Mouse (Mus musculus) lung, postnatal 0 days (tissue): ENCODE data around the gene Pex19. TPM values are rescaled to one million over a fixed set of nuclear protein-coding genes. Genes with fewer than 3 reads are reported as not detected.
A peak's percentile ranks its signal among the peaks of the same experiment; 100 is the strongest.

Experiments used
- ATAC-seq: fragments of 200-750 bp; cut with Nextera tagmentation; 2 replicates; pipeline ENCODE4 v1.8.0; 2017; ENCODE audit warnings: moderate library complexity
- DNase-seq: peaks from one replicate; pipeline ENCODE4 v3.0.0-alpha.2; 2016; ENCODE audit warnings: low spot score
- H3K27ac ChIP-seq: fragments of 300-500 bp; sonication (generic); 2 replicates; pipeline ENCODE4 v1.5.1; 2014; ENCODE audit warnings: antibody characterized with exemption, mild to moderate bottlenecking, low read length, mixed read lengths
- H3K27me3 ChIP-seq: fragments of 300-500 bp; sonication (generic); replicated peaks from 2 replicates; pipeline ENCODE4 v1.6.1; 2014; ENCODE audit warnings: low read length, mixed read lengths; ENCODE audit not compliant: insufficient read depth
- H3K36me3 ChIP-seq: fragments of 300-500 bp; sonication (generic); 2 replicates; pipeline ENCODE4 v1.6.1; 2014; ENCODE audit warnings: low read length, mixed read lengths; ENCODE audit not compliant: insufficient read depth
- H3K4me1 ChIP-seq: fragments of 300-500 bp; sonication (generic); 2 replicates; pipeline ENCODE4 v1.6.1; 2014; ENCODE audit warnings: antibody characterized with exemption, low read depth, low read length, mixed read lengths; ENCODE audit not compliant: insufficient read depth
- H3K4me2 ChIP-seq: fragments of 300-500 bp; sonication (generic); replicated peaks from 2 replicates; pipeline ENCODE4 v1.6.1; 2014; ENCODE audit warnings: low read depth, mild to moderate bottlenecking, low read length, moderate library complexity, mixed read lengths
- H3K4me3 ChIP-seq: fragments of 300-500 bp; sonication (generic); 2 replicates; pipeline ENCODE4 v1.5.1; 2014; ENCODE audit warnings: low read depth, low read length
- H3K9ac ChIP-seq: fragments of 300-500 bp; sonication (generic); replicated peaks from 2 replicates; pipeline ENCODE4 v1.6.1; 2014; ENCODE audit warnings: low read depth, mild to moderate bottlenecking
- H3K9me3 ChIP-seq: fragments of 300-500 bp; sonication (generic); 2 replicates; pipeline ENCODE4 v1.6.1; 2016; ENCODE audit warnings: low read length, mixed read lengths
- CTCF ChIP-seq: IDR thresholded peaks from 2 replicates; pipeline ENCODE4 v1.5.1; 2016; ENCODE audit warnings: antibody characterized with exemption, mild to moderate bottlenecking
- EP300 ChIP-seq: IDR thresholded peaks from 2 replicates; pipeline ENCODE4 v1.6.1; 2016; ENCODE audit warnings: antibody characterized with exemption, mild to moderate bottlenecking, control low read depth
- WGBS: fragments of 180-500 bp; shearing (Covaris S2); extraction: QIAGEN DNeasy Blood & Tissue Kit; methylation state at CpG from one replicate; pipeline ENCODE4 v1.1.7; 2014; 5-methylcytosine and 5-hydroxymethylcytosine counted together
- polyA plus RNA-seq: library from polyadenylated mRNA; unstranded; fragments of >200 nt; fragmentation: Nextera tagmentation; extraction: Ambion mirVana; gene quantifications from 2 replicates; pipeline ENCODE4 v1.2.1, GENCODE M21; 2015

The Pex19 gene
- polyA plus RNA-seq, result 74.5 and 74.9 TPM in 2 replicates

DNA sequence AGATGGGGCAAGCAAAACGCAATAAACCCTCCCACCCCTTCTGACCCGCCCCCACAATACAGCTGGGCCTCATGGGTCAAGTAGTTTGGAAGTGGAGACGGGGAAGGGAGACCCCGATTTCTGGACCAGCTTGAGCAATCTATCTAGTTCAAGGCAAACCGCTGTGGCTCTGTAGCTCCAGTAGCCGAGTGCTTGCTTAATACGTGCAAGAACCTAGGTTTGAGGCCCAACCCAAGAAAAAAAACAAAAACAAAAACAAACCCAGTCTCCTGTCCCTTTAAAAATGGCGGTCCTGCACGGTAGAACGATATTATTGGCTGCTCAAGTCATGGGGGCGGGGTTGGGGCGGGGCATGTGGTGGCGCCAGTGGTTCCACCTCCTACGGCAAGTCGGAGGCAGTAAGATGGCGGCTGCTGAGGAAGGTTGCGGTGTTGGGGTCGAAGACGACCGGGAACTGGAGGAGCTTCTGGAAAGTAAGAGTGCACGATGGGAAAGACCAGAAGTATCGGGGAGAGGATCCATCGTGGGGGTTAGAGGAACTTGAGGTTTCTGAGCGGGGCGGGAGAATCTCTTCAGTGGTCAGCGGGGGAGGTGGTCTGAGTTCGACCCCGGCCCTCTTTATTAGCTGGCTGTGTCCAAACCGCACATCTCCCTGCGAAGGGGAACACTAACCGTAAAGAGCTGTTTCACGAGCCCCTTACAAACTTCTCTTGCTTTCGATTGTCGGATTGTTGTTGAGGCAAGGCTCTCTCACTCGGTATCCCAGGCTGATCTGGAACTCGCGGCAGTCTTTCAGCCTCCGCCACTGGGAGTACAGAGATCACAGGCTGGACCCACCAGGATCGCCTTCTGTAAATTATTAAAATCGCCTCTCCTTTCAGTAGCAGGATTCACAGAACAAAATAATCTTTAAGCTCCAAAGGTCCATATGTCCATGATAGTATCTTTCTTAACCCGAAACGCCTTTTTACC is at the start of gene Pex19:
Pex19 (plus strand) TSS at position 380 of the 972 bp plus-strand sequence.
- no peak for TF ChIP-seq EP300
- TF ChIP-seq CTCF, result no peak
- Histone ChIP-seq H3K4me3 (peak within 1 kb of the TSS; percentile 69), H3K4me1 (peaks cover 11% of the 10 kb centered on the region; the same call in 1 of the 2 replicates), H3K4me2 (peak within 1 kb of the TSS; percentile 75), H3K27ac (peak within 1 kb of the TSS; percentile 11; the same call in 1 of the 2 replicates), H3K9me3 (no peaks in the 10 kb centered on the region), H3K27me3 (no peaks in the 10 kb centered on the region), H3K36me3 (peaks cover 6% of the 10 kb centered on the region), H3K9ac (peak within 1 kb of the TSS; percentile 92)
- ATAC-seq (peak; percentile 99), DNase-seq (peak; percentile 94)
- under 1% methylated on average over 42 of the region's 42 CpGs for WGBS

DNA sequence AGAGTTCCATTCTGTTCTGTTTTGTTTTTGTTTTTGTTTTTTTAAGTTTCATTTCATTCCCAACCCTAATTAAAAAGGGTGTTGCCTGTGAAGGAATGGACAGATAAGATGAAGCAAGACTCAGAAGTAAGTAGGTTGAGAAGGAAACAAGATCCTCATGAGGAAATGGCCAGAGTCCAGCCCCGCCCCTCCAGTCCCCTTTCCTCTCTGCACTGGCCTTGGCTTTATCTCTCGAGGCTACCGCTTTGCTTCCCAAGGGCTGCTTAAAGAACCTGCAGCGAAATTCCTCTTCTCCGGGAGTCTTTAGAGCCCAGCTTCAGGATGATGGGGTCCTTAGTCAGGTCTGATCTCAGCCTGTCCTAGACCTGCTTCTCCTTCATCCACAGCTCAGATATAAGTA is 48.6 kb upstream of the Pex19 start:
- WGBS, result 48% methylated on average over 5 of the region's 5 CpGs
- no peak for DNase-seq
- TF ChIP-seq EP300 (no peak), CTCF (no peak)
- no peak for ATAC-seq
- Histone ChIP-seq H3K4me1 (no peaks in the 10 kb centered on the region), H3K27ac (no peak overlapping the region), H3K4me3 (no peak overlapping the region), H3K9ac (no peak overlapping the region), H3K4me2 (no peak overlapping the region), H3K36me3 (peaks cover 24% of the 10 kb centered on the region; the same call in 1 of the 2 replicates), H3K27me3 (no peaks in the 10 kb centered on the region), H3K9me3 (no peaks in the 10 kb centered on the region)

DNA sequence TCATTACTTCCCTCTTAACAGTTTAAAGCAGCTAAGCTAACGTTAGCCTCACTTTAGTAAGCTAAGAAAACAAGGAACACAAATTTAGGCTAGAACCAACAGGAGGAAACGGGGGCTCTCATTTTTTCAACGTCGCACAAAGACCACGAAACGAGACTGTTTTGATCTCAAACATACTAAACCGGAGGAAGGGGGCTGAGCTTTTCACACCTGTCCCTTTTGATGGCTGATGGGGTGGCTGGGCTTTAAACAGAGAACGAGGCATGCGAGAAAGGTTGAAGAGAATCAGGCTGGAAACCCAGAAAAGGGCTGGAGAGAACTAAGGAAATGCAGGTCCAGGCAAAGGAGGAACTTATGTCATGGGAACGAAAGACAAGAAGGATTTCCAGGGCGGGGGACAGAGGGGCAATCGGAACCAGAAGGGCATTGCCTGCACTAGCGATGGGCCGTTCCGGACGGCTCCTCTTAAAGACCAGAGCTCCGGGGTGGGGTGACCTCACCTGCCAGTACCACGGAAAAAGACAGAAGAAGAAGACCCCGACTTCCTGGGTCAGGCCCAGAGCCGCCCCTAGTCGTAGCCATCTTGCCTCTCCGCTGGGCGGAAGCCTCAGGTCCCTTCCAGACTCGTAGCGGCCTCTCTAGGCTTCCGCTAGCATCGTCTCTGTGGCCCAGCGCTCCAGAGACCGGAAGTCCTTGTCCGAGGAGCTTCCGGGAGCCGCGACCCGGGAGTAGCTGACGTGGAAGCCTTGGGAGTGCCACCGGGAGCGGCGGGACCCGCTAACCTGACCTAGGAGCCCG is 44.3 kb upstream of the Pex19 start, which contains the start of the genes Copa and Ncstn:
Copa (plus strand) TSS at position 429 of the 798 bp plus-strand sequence.
Ncstn (minus strand) TSS at position 695 of the 798 bp plus-strand sequence.
- Histone ChIP-seq H3K4me3 (peak within 1 kb of the TSS; percentile 73), H3K36me3 (peaks cover 9% of the 10 kb centered on the region; the same call in 1 of the 2 replicates), H3K9me3 (no peaks in the 10 kb centered on the region), H3K4me2 (peak within 1 kb of the TSS; percentile 61), H3K27me3 (no peaks in the 10 kb centered on the region), H3K27ac (peak within 1 kb of the TSS; percentile 83), H3K4me1 (peaks cover 7% of the 10 kb centered on the region; the same call in 1 of the 2 replicates), H3K9ac (peak within 1 kb of the TSS; percentile 63)
- TF ChIP-seq EP300 (peak; percentile 53), CTCF (peak; percentile 64)
- ATAC-seq (peak; percentile 99), DNase-seq (peak; percentile 97)
- WGBS, result under 1% methylated on average over 40 of the region's 40 CpGs

DNA sequence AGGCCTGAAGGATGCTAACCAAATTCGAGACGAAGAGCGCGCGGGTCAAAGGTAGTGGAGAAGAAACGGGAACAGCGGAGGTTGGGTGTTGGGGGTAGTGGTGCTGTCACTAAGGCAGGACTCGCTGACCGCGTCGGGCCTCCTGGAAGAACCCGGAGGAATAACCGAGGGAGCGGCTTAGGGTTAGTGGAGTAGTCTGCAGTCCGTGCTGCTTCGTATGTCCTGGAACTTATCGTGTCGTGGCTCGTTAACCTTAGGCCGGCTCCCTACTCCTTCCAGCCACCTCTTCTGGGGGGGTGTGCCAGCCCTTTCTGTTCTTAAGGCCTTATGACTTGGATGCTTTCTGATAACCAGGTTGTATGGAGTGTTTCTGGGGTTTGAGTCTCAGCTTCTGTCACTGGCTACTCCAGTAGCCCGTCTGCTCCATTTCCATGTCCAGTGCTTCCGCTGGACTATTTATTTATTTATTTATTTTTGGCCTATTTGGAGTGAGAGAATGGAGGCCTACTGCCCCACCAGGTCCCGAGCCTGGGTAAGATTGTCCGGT is 43.6 kb upstream of the Pex19 start:
- peaks cover 7% of the 10 kb centered on the region; the same call in 1 of the 2 replicates for H3K4me1 ChIP-seq
- 1% methylated on average over 24 of the region's 24 CpGs for WGBS
- no peaks in the 10 kb centered on the region for H3K27me3 ChIP-seq
- peak overlapping the region; percentile 73 for H3K4me3 ChIP-seq
- H3K27ac ChIP-seq, result peak overlapping the region; percentile 83
- DNase-seq (peak; percentile 46), ATAC-seq (peak; percentile 60)
- no peaks in the 10 kb centered on the region for H3K9me3 ChIP-seq
- H3K36me3 ChIP-seq, result peaks cover 12% of the 10 kb centered on the region
- TF ChIP-seq EP300, result no peak
- no peak for TF ChIP-seq CTCF
- H3K4me2 ChIP-seq, result peak overlapping the region; percentile 61
- peak overlapping the region; percentile 63 for H3K9ac ChIP-seq

DNA sequence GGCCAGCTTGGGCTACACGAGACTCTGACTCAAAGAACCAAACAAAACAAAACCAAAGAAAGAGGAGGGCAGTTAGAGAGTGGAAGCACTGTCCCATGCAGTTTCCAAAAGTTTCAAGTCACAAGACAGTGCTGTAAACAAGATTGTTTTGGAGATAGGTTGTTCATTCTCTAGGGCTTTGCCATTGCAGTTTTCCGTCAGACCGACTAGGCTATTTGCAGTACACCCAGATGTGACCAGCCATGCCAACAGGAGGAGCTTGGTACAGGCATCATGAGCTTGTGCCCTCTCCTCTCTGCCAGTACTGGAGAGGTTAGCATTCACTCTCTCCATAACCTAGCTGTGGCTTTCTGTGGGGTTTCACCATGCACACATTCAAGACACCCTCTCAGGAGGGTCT is 33.0 kb upstream of the Pex19 start:
- ATAC-seq (no peak), DNase-seq (no peak)
- H3K4me1 ChIP-seq, result no peaks in the 10 kb centered on the region
- H3K9ac ChIP-seq, result no peak overlapping the region
- H3K36me3 ChIP-seq, result peaks cover 55% of the 10 kb centered on the region; the same call in 1 of the 2 replicates
- no peaks in the 10 kb centered on the region for H3K27me3 ChIP-seq
- H3K4me3 ChIP-seq, result no peak overlapping the region
- no peak overlapping the region for H3K4me2 ChIP-seq
- WGBS, result 61% methylated on average over 3 of the region's 3 CpGs
- H3K9me3 ChIP-seq, result no peaks in the 10 kb centered on the region
- TF ChIP-seq EP300, result no peak
- no peak for TF ChIP-seq CTCF
- no peak overlapping the region for H3K27ac ChIP-seq
